Mouse (Mus musculus): ENCODE data around the gene Abcc4. TPM values are rescaled to one million over a fixed set of nuclear protein-coding genes. Genes with fewer than 3 reads are reported as not detected.

Gene Abcc4
- total RNA-seq, 2 experiments from 2014 or later = 8.7 to 11.1 TPM

- no peak overlapping the region for H3K4me3 ChIP-seq
- no peak for TF ChIP-seq CTCF (conservative IDR thresholded peaks at IDR 0.05)
Observed at GRCm38 (mm10) chr14:118475100-118475454, 230.9 kb downstream of the Abcc4 start.

DNA sequence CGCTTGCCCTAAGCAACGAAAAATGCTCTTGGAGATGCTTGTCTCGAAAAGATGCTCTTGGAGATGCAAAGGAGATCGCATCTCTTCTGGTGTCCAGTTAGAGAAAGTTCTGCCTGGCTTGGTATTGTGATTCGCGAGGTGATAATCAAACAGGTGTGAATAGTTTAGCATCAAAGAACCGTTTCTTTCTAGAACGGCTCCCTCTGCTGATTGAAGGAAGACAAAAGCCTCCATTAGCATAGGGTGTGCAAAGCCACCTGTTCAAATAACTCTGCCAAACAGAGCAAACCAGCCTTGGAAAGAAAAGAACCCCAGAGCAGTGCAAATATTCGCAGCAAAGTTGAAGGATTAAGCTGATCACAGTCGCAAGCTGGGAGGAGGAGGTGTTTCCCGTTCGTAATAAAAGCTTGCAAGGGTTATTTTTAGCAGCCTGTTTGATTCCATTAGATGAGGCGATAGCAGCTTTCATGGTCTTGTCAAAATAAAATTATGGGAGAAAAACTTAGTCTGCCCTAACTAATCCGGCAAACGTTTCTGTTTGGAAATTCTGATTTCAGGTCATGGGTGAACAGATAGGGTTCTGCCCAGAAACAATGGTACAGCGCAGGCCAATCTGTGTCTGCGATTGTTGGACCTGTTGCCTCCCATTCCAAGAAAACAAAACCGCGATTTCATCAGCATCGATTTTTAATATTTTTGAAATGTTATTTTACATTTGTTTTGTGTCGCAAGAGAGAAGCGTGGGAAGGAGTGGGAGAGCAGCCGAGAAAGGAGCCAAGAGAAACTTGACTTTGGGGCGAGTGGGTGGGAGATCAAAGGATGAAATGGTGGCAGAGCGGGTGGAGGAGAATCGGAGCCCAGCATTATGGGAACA lies 231.6 kb downstream of the Abcc4 start:
- TF ChIP-seq CTCF (conservative IDR thresholded peaks at IDR 0.05) = peak; percentile 58
- DNase-seq (ENCODE audit: low spot score in 2 of 2) = peak; percentile 32 to 40
- peak overlapping the region; percentile 59 for H3K4me3 ChIP-seq

More at GRCm38 (mm10) chr14:118475100-118475454, 230.9 kb downstream of the Abcc4 start:
- no peak overlapping the region for H3K27ac ChIP-seq
- no peak for DNase-seq (ENCODE audit: low spot score in 2 of 2)

GRCm38 (mm10) chr14:118473831-118474193 lies 232.2 kb downstream of the Abcc4 start:
- Histone ChIP-seq H3K27ac (peak overlapping the region; percentile 44; the same call in 1 of the 2 replicates), H3K4me3 (peak overlapping the region; percentile 59)
- peak in 1 of 2 experiments; percentile 49 for DNase-seq (ENCODE audit: low spot score in 2 of 2)
- TF ChIP-seq CTCF (conservative IDR thresholded peaks at IDR 0.05) = no peak

More for the DNA sequence above, 231.6 kb downstream of the Abcc4 start:
- peak overlapping the region; percentile 44; the same call in 1 of the 2 replicates for H3K27ac ChIP-seq

- H3K27ac ChIP-seq = 0 out of 2 replicates have a peak overlapping the region, but pooled peaks have one; percentile 25
- peak in 1 of 2 experiments; percentile 10 for DNase-seq (ENCODE audit: low spot score in 2 of 2)
- no peak for TF ChIP-seq CTCF (conservative IDR thresholded peaks at IDR 0.05)
- H3K4me3 ChIP-seq = peak overlapping the region; percentile 59
Observed at GRCm38 (mm10) chr14:118473188-118473830, 232.7 kb downstream of the Abcc4 start.

- DNase-seq (ENCODE audit: low spot score in 2 of 2) = no peak
- Histone ChIP-seq H3K27ac (no peak overlapping the region), H3K4me3 (no peak overlapping the region)
- no peak for TF ChIP-seq CTCF (conservative IDR thresholded peaks at IDR 0.05)
Observed at GRCm38 (mm10) chr14:118465331-118465730, 240.7 kb downstream of the Abcc4 start.

DNA sequence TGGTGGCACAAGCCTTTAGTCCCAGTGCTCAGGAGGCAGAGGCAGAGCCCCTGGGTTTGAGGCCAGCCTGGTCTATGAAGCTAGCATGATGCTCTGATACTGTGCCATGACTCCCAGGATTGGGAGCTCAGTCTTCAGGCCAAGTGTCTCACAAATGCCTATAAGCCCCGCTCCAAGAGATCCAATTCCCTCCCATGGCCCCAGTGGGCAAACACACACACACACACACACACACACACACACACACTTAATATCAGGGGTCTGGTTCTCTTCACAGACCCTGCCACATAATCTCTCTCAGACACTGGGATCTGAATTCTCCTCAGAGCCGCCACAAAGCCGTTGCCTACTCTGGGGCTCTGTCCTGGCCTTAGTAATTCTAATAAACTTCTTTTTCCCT lies 241.6 kb downstream of the Abcc4 start:
- Histone ChIP-seq H3K27ac (no peak overlapping the region), H3K4me3 (no peak overlapping the region)
- DNase-seq (ENCODE audit: low spot score in 2 of 2) = no peak
- no peak for TF ChIP-seq CTCF (conservative IDR thresholded peaks at IDR 0.05)

- Histone ChIP-seq H3K4me3 (no peak overlapping the region), H3K27ac (no peak overlapping the region)
- DNase-seq (ENCODE audit: low spot score in 2 of 2) = no peak
- TF ChIP-seq CTCF (conservative IDR thresholded peaks at IDR 0.05) = no peak
Observed at GRCm38 (mm10) chr14:118452572-118452971, 253.4 kb downstream of the Abcc4 start.

GRCm38 (mm10) chr14:118440155-118440554 lies 265.9 kb downstream of the Abcc4 start:
- H3K27ac ChIP-seq = no peak overlapping the region
- no peak for DNase-seq (ENCODE audit: low spot score in 2 of 2)
- H3K4me3 ChIP-seq = no peak overlapping the region
- TF ChIP-seq CTCF (conservative IDR thresholded peaks at IDR 0.05) = no peak

- peak overlapping the region; percentile 50 for H3K4me3 ChIP-seq
- no peak for DNase-seq (ENCODE audit: low spot score in 2 of 2)
- no peak for TF ChIP-seq CTCF (conservative IDR thresholded peaks at IDR 0.05)
- H3K27ac ChIP-seq = peak overlapping the region; percentile 48; the same call in 1 of the 2 replicates
Observed at GRCm38 (mm10) chr14:118437156-118437931, 268.7 kb downstream of the Abcc4 start.

- Histone ChIP-seq H3K27ac (peak overlapping the region; percentile 48; the same call in 1 of the 2 replicates), H3K4me3 (peak overlapping the region; percentile 50)
- DNase-seq (ENCODE audit: low spot score in 2 of 2) = peak; percentile 12 to 25
- peak; percentile 33 for TF ChIP-seq CTCF (conservative IDR thresholded peaks at IDR 0.05)
Observed at GRCm38 (mm10) chr14:118436791-118437155, 269.2 kb downstream of the Abcc4 start.

- no peak for DNase-seq (ENCODE audit: low spot score in 2 of 2)
Observed at GRCm38 (mm10) chr14:118435676-118436330, 270.2 kb downstream of the Abcc4 start.

GRCm38 (mm10) chr14:118434842-118435241 lies 271.2 kb downstream of the Abcc4 start:
- Histone ChIP-seq H3K27ac (no peak overlapping the region), H3K4me3 (no peak overlapping the region)
- no peak for TF ChIP-seq CTCF (conservative IDR thresholded peaks at IDR 0.05)
- no peak for DNase-seq (ENCODE audit: low spot score in 2 of 2)

More at GRCm38 (mm10) chr14:118435676-118436330, 270.2 kb downstream of the Abcc4 start:
- no peak overlapping the region for H3K4me3 ChIP-seq
- no peak overlapping the region for H3K27ac ChIP-seq
- TF ChIP-seq CTCF (conservative IDR thresholded peaks at IDR 0.05) = no peak

Data from layer of hippocampus, adult 2 months (tissue).